Mouse (Mus musculus) C2C12 (cell line): ENCODE results near the gene Aak1.
"Not testable (repeated sequence)": the region's sequence is repeated elsewhere in the genome, so short reads cannot be mapped to it uniquely, and the experiment has no call there.

Experiments used
- CTCF ChIP-seq: IDR thresholded peaks from one replicate; pipeline ENCODE4 v1.5.1; 2011; ENCODE audit not compliant: control insufficient read depth, insufficient read depth, insufficient read length
- USF1 ChIP-seq: IDR thresholded peaks from one replicate; pipeline ENCODE4 v1.6.1; 2011; ENCODE audit warnings: low read depth, mild to moderate bottlenecking, control low read depth, moderate library complexity

DNA sequence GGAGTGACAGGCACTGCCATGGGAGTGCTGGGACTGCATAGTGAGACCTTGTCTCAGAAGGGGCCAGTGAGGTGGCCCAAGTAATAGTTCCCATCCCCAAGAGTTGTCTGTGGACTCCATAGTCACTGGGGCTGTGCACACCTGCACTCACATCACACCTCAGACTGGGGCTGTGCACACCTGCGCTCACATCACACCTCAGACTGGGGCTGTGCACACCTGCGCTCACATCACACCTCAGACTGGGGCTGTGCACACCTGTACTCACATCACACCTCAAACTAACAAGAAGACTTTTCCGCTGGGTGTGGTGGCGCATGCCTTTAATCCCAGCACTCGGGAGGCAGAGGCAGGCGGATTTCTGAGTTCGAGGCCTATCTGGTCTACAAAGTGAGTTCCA is 199.4 kb downstream of the Aak1 start:
- not testable (repeated sequence) for TF ChIP-seq CTCF, USF1
